Mouse (Mus musculus) inflammation-experienced regulatory T-cells, adult 6 months (primary cell): Measurements from ENCODE around the gene Srbd1. TPM values are rescaled to one million over a fixed set of nuclear protein-coding genes. Genes with fewer than 3 reads are reported as not detected.

ENCODE experiments used
- ATAC-seq: one replicate; pipeline ENCODE4 v1.8.0; 2017
- polyA plus RNA-seq, 3 experiments: library from polyadenylated mRNA; unstranded; fragments of 100-300 nt; shearing (Covaris generic); gene quantifications; one replicate each; pipeline ENCODE4 v1.2.1; 2017

Srbd1 gene
- polyA plus RNA-seq, 3 experiments from 2014 or later, result 11.2 to 13.0 (median 11.3) TPM

GRCm38 (mm10) chr17:85978876-85979275, 166.1 kb downstream of the Srbd1 start:
- ATAC-seq, result no peak

DNA sequence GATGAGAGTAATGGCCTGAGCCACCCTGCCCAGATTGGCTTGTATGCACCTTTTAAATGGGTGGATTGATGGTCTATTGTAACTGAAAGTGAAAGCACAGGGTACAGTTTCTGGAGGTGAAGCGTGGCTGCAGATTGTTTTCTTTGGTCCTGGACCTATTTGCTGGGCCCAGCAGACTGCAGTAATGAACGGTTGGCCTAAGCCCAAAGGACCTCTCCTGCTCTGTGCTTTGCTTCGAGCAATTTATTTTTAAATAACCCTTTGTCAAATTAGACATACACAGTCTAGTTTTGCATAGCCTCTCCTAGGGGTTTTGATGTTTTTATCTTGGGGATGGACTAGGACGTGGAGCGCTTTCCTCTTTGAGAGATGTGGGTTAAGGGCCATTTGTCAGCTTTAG, 169.9 kb downstream of the Srbd1 start:
- ATAC-seq, result no peak

- ATAC-seq, result no peak
These were observed 170.4 kb downstream of the Srbd1 start for GRCm38 (mm10) chr17:85974591-85974990.

- ATAC-seq, result no peak
These were observed 173.9 kb downstream of the Srbd1 start for GRCm38 (mm10) chr17:85971120-85971519.

- ATAC-seq, result no peak
These were observed 183.3 kb downstream of the Srbd1 start for GRCm38 (mm10) chr17:85961653-85962052.

DNA sequence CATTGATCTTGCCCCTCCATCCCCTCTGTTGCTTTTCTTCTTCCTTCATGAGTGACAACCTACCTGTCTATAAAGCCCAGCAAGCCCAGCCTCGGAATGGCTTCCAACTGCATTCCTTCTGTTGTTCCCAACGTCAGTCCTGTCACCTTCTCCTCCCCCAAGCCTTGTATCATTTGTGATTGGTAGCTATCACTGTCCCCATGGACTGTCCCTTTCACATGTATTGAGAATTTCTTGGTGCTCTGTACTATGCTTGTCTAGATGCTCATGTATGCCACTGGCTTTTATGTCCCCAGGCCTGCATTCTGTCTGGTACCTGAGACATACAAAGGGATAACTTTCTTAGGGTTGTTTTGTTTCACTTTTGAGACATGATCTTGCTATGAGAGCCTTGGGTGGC, 193.2 kb downstream of the Srbd1 start:
- no peak for ATAC-seq

- ATAC-seq, result no peak
These were observed 195.0 kb downstream of the Srbd1 start for GRCm38 (mm10) chr17:85949919-85950505.

DNA sequence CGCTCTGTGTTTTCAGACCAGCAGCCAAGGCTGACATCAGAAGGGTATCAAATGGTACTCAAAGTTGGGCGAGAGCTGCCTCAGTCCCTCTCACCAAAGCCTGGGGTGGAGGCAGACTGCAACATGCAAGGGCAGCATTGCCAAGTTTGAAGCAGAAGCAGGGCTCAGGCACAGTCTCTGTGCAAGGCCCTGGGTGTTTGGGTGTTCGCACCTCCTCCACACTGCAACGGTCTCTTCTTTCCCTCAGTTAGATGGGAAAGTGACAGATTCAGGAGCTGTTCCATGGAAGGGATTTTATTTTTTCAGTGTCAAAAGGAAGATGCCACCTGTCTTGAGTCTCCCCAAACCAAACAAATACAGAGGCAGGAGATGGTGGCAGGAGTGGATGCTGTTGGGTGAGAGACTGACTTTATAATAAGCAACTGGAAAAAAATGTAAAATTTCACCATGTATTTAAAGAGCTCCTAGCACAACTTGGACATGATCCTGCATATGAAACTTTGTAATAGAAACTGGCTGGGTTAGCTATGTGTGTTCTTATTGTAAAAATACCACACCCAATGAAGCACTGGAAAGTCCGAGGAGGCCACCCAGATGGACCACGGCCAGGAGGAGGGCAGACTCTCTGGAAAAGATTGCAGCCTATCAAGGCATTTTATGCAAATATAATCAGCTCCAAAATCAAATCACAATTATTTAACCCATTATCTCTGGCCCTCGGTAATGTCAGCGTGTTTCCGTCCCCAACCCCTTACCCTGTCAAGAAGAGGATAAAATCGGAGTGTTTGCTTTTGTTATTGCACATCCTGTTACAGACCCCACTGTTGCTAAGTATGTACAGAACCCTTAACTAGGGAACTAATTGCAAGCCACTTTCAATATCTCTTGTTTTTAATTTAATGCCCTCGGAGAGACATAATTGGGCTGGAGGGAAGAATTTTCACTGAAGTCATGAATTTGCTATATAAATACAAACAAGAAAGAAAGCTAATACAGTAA, 195.8 kb downstream of the Srbd1 start:
- ATAC-seq, result no peak

DNA sequence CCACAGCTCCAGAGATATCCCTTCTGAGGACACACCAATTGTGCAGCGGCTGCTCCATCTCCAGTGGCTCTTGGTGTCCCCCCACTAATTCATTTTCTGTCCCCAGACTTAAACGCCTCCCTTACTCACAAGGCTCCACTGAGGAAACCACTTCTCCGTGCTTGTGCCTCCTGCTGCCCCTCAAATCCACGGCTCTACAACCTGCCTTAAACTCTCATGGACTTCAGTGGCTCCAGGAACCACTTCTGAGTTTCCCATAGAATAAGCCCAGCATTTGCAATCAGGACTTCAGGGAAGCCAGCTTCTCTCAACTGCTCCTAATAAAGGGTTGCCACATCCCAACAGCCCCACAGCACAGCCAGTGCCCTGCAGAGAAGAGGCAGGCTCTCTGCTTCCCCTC, 200.2 kb downstream of the Srbd1 start:
- no peak for ATAC-seq

DNA sequence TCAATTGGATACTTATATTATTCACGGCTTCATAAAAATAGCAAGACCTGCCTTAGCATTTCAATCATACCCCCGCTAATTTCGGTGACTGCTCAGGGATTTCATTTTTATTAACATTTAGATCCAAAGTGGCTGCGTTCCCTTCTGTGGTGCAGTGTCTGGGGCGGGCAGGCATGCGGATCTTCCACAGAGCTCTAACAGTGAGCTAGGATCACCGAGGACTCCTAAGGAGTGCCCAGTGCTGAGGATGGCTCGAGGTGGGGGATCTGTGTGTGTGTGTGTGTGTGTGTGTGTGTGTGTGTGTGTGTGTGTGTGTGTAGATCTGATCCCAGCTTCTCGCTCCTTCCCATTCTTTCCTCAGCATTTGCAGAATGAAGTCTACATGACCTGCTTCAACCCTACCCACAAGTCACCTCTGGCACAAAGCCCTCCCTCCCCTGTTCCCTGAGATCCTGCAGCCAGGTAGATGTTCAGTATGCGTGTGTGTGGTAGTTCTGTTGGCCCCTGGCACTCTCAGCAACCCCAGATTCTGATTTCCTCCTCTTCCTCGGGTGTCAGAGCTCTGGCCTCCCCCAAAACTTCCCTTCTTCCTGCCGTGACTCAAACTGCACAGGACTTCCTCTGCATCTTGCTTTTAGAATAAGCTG, 200.9 kb downstream of the Srbd1 start:
- no peak for ATAC-seq

DNA sequence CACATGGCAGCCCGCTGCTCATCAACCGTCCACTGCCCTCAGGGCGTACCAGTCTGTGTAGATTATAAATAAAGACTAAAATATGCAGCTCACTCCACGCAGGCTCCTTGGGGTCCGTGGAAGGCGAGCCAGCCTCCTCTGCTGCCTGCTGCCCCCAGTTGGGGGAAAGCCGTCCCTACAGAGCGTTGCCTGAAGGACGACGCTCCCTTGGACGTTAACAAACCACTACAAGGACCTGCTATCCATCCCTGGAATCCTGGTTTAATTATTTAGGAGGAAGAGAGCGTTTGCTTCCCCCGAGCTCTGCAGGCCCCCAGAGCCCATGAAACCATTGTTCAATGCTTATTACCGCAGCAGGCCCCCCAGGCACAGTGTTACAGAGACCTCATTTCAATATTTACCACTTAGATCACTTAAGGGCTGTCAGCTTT, 201.4 kb downstream of the Srbd1 start:
- no peak for ATAC-seq

GRCm38 (mm10) chr17:85943071-85943470, 201.9 kb downstream of the Srbd1 start:
- no peak for ATAC-seq

- ATAC-seq, result no peak
These were observed 202.9 kb downstream of the Srbd1 start for GRCm38 (mm10) chr17:85942123-85942522.

DNA sequence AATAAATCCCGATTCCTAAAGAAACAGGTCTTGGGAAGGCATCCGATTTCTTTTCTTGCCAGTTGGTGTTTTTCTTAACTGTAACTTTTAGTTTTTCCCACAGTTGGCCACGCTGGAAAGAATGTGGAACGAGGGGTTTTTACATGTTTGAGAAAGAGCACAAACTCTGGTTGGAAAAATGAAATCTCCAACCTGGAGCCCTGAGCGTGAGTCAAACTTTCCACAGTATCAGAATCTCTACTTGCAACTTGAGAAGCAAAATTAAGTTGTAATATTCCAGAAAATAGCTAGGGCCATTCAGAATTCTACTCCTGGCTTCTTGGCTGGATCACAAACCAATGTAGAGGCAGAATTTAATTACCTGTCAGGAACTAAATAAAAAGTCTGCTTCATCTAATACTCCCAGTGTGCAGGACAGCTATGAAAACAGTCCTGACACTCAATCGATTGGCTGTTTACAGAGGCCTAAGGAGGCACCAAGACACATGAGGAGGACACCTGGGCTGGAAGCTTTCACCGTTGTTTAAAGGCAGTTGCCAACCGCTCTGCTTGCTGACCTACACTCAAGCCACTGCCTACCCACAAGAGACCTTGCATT, 203.7 kb downstream of the Srbd1 start:
- no peak for ATAC-seq

DNA sequence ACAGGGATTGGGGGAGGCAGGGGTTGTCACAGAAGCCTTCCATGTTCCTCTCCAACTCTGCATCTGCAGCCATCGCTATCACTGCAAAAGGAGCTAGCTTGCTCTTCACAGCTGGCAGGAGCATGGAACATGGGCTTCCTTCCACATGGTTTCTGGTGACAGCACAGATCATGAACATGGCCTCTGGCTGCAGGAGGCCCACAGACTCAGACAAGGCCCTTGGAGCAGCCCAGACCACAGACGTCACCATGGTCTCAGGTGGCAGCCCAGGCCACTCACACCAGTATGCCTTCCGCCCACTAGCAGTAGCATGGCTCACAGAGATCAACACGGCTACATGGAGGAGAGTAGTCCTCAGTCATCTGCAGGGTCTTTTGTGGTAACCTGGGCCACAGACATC, 207.8 kb downstream of the Srbd1 start:
- no peak for ATAC-seq

DNA sequence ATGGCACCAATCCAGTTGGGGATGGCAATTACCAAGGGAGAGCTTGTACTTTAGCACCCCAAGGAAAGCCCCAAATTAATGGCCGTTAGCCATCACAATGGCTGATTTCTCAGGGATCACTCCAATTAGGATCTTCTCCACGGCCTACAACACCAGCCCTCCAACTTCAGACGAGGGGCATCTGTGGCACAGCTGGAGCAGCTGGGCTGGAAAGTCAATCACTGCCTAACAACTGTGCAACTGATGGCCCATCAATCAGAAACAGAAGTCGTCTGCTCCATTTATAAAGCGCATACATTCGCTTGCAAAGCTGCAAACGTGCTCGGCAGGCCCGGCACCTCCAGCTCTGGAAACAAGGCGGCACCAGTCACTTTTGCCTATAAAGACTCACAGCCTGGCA, 209.7 kb downstream of the Srbd1 start:
- no peak for ATAC-seq

Other genes with a start within 250 kb of the Srbd1 start
- gene Prkce, start 22.6 kb upstream of the Srbd1 start, polyA plus RNA-seq, result 1 to 10 TPM; 2.8 to 6.4 (median 5.2) TPM